Mouse (Mus musculus) layer of hippocampus, adult 6 months (tissue): ENCODE results near the gene Abcc8. TPM values are rescaled to one million over a fixed set of nuclear protein-coding genes. Genes with fewer than 3 reads are reported as not detected.

Source experiments
- long read RNA-seq, 2 experiments: library from polyadenylated mRNA; unstranded; transcript quantifications; one replicate each; pipeline ENCODE4 v2.0.0; 2019 to 2020
- polyA plus RNA-seq: library from polyadenylated mRNA; unstranded; fragments of <200 nt; fragmentation: Nextera tagmentation; gene quantifications from 2 replicates; pipeline ENCODE4 v1.2.3, GENCODE M21; 2021

The Abcc8 gene
- polyA plus RNA-seq = 13.3 and 13.9 TPM in 2 replicates
- long read RNA-seq, experiment 1, partial matches to known transcripts = 7 of 13 reads
- long read RNA-seq, experiment 1, other reads (novel, unspliced or antisense) = 6 of 13 reads
- long read RNA-seq, experiment 2, partial matches to known transcripts = 20 of 58 reads
- long read RNA-seq, experiment 2, other reads (novel, unspliced or antisense) = 37 of 58 reads

GRCm38 (mm10) chr7:46179431-46180275 lies at the start of gene Abcc8:
Abcc8 (minus strand) TSS chr7:46180033.

GRCm38 (mm10) chr7:46100563-46100962 lies 79.3 kb downstream of the Abcc8 start, which contains the start of gene Kcnj11:
Kcnj11 (minus strand) TSS chr7:46100764.

Other genes with a start within 250 kb of the Abcc8 start
- gene Abcc6, start 149.7 kb downstream of the Abcc8 start, polyA plus RNA-seq = 0.10 and 0.13 TPM in 2 replicates
- gene Nomo1, start 146.3 kb downstream of the Abcc8 start, polyA plus RNA-seq = 21.3 and 22.8 TPM in 2 replicates
- 4.6 and 4.7 TPM in 2 replicates for gene Kcnj11, start 79.3 kb downstream of the Abcc8 start, polyA plus RNA-seq
- 0.28 TPM in 1 of 2 replicates, not detected in the other for gene Ush1c, start 58.5 kb upstream of the Abcc8 start, polyA plus RNA-seq
- gene Otog, start 61.0 kb upstream of the Abcc8 start, polyA plus RNA-seq = not detected in 2 replicates
- gene Myod1, start 196.4 kb upstream of the Abcc8 start, polyA plus RNA-seq = 0.10 and 0.33 TPM in 2 replicates
- 20.2 and 20.9 TPM in 2 replicates for gene Kcnc1, start 216.5 kb upstream of the Abcc8 start, polyA plus RNA-seq